Mouse (Mus musculus) cerebellum, adult 2 months (tissue): Measurements from ENCODE around the gene Ccr4. TPM values are rescaled to one million over a fixed set of nuclear protein-coding genes. Genes with fewer than 3 reads are reported as not detected.

ENCODE experiments used
- DNase-seq, 2 experiments: peaks; one replicate each; pipeline ENCODE4 v3.0.0; 2021
- H3K27ac ChIP-seq: fragments of 200-500 bp; 2 replicates; pipeline ENCODE4 v1.5.1; 2012; ENCODE audit warnings: low read length, control low read depth, inconsistent platforms; ENCODE audit not compliant: insufficient read depth
- H3K27me3 ChIP-seq: fragments of 200-500 bp; 2 replicates; pipeline ENCODE4 v1.6.1; 2012; ENCODE audit warnings: inconsistent platforms, mild to moderate bottlenecking, low read length, moderate library complexity; ENCODE audit not compliant: control insufficient read depth, insufficient read depth
- H3K4me1 ChIP-seq: fragments of 200-500 bp; 2 replicates; pipeline ENCODE4 v1.6.1; 2011; ENCODE audit warnings: low read length; ENCODE audit not compliant: control insufficient read depth, insufficient read depth
- H3K4me3 ChIP-seq: fragments of 200-500 bp; replicated peaks from 2 replicates; pipeline ENCODE3; 2011; ENCODE audit warnings: mild to moderate bottlenecking, low read depth, low read length, control low read depth; ENCODE audit not compliant: insufficient read depth
- CTCF ChIP-seq: fragments of 200-500 bp; IDR thresholded peaks from 2 replicates; pipeline ENCODE4 v1.5.1; 2011; ENCODE audit warnings: low read depth, mild to moderate bottlenecking, control low read depth, low read length, moderate library complexity, borderline replicate concordance; ENCODE audit not compliant: insufficient read depth
- POLR2A ChIP-seq: fragments of 200-500 bp; IDR thresholded peaks from 2 replicates; pipeline ENCODE4 v1.6.1; 2011; ENCODE audit warnings: low read length, control low read depth, borderline replicate concordance; ENCODE audit not compliant: insufficient read depth
- WGBS: fragments of 180-500 bp; shearing (Covaris S2); methylation state at CpG from one replicate; pipeline ENCODE4 v1.1.7; 2018; 5-methylcytosine and 5-hydroxymethylcytosine counted together
- polyA plus RNA-seq: library from polyadenylated mRNA; depleted of rRNA; stranded (reverse); fragments of >200 nt; gene quantifications from 2 replicates; pipeline ENCODE4 v1.2.3, GENCODE M21; 2012

Ccr4 gene
- polyA plus RNA-seq, 1 experiment = not detected

GRCm38 (mm10) chr9:114484771-114485170 lies 19.9 kb downstream of the Ccr4 start:
- Histone ChIP-seq H3K4me1 (no peaks in the 10 kb centered on the region), H3K27ac (no peak overlapping the region), H3K4me3 (no peak overlapping the region), H3K27me3 (no peaks in the 10 kb centered on the region)
- no peak for DNase-seq
- no peak for TF ChIP-seq POLR2A
- no peak for TF ChIP-seq CTCF
- WGBS = 83% methylated on average over 5 of the region's 5 CpGs

- 74% methylated on average over 3 of the region's 3 CpGs for WGBS
- TF ChIP-seq CTCF (no peak), POLR2A (no peak)
- Histone ChIP-seq H3K4me1 (no peaks in the 10 kb centered on the region), H3K4me3 (no peak overlapping the region), H3K27ac (no peak overlapping the region), H3K27me3 (no peaks in the 10 kb centered on the region)
- no peak for DNase-seq
Observed at GRCm38 (mm10) chr9:114480940-114481339, 23.8 kb downstream of the Ccr4 start.

GRCm38 (mm10) chr9:114477019-114477418 lies 27.7 kb downstream of the Ccr4 start:
- no peaks in the 10 kb centered on the region for H3K27me3 ChIP-seq
- H3K4me1 ChIP-seq = no peaks in the 10 kb centered on the region
- DNase-seq = no peak
- 91% methylated on average over 9 of the region's 9 CpGs for WGBS
- H3K27ac ChIP-seq = no peak overlapping the region
- H3K4me3 ChIP-seq = no peak overlapping the region
- TF ChIP-seq CTCF (no peak), POLR2A (no peak)

GRCm38 (mm10) chr9:114471892-114472291 lies 32.8 kb downstream of the Ccr4 start:
- H3K27me3 ChIP-seq = no peaks in the 10 kb centered on the region
- TF ChIP-seq POLR2A = no peak
- no peak for TF ChIP-seq CTCF
- H3K27ac ChIP-seq = no peak overlapping the region
- no peak overlapping the region for H3K4me3 ChIP-seq
- DNase-seq = no peak
- no peaks in the 10 kb centered on the region for H3K4me1 ChIP-seq
- 83% methylated on average over 7 of the region's 7 CpGs for WGBS

GRCm38 (mm10) chr9:114468701-114469100 lies 36.0 kb downstream of the Ccr4 start:
- no peak for DNase-seq
- WGBS = 95% methylated on average over 4 of the region's 4 CpGs

GRCm38 (mm10) chr9:114468217-114468616 lies 36.5 kb downstream of the Ccr4 start:
- 88% methylated on average over 5 of the region's 5 CpGs for WGBS
- Histone ChIP-seq H3K4me1 (no peaks in the 10 kb centered on the region), H3K27me3 (no peaks in the 10 kb centered on the region), H3K27ac (no peak overlapping the region), H3K4me3 (no peak overlapping the region)
- DNase-seq = no peak
- TF ChIP-seq CTCF (no peak), POLR2A (no peak)

More at GRCm38 (mm10) chr9:114468701-114469100, 36.0 kb downstream of the Ccr4 start:
- Histone ChIP-seq H3K4me3 (no peak overlapping the region), H3K27me3 (no peaks in the 10 kb centered on the region), H3K27ac (no peak overlapping the region), H3K4me1 (no peaks in the 10 kb centered on the region)
- TF ChIP-seq POLR2A (no peak), CTCF (no peak)

GRCm38 (mm10) chr9:114466871-114467270 lies 37.8 kb downstream of the Ccr4 start:
- TF ChIP-seq POLR2A = no peak
- TF ChIP-seq CTCF = no peak
- no peak overlapping the region for H3K27ac ChIP-seq
- no peak for DNase-seq
- H3K4me1 ChIP-seq = no peaks in the 10 kb centered on the region
- H3K27me3 ChIP-seq = no peaks in the 10 kb centered on the region
- no peak overlapping the region for H3K4me3 ChIP-seq
- WGBS = 53% methylated on average over 7 of the region's 7 CpGs

GRCm38 (mm10) chr9:114465442-114465841 lies 39.3 kb downstream of the Ccr4 start:
- H3K4me3 ChIP-seq = no peak overlapping the region
- H3K27ac ChIP-seq = no peak overlapping the region
- no peaks in the 10 kb centered on the region for H3K27me3 ChIP-seq
- no peaks in the 10 kb centered on the region for H3K4me1 ChIP-seq
- 70% methylated on average over 6 of the region's 6 CpGs for WGBS
- TF ChIP-seq POLR2A = no peak
- TF ChIP-seq CTCF = no peak
- no peak for DNase-seq
